Mouse (Mus musculus) heart, adult 11 months (tissue): Measurements from ENCODE around the gene Piezo1.

ENCODE experiments used
- DNase-seq: peaks from one replicate; pipeline ENCODE4 v3.0.0; 2022

The Piezo1 gene

DNA sequence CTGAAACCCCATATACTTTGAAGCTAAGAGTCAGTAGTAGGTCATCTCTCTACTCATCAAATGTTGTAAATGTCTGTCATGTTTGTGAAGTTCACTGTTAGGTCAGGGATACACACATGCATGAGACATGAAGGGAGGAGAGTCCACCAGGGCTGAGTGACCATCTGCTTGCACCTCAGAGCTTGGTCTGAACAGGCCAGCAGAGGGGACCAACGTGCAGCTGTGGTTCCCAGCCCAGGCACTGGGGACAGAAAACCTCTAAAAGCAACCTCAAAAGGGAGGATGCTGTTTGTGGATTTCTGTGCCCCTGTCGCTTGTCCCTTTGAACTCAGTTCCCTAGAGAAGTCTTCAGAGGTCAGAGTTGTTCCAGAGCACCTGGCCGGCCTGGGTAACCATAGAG lies 105.9 kb downstream of the Piezo1 start:
- no peak for DNase-seq

DNA sequence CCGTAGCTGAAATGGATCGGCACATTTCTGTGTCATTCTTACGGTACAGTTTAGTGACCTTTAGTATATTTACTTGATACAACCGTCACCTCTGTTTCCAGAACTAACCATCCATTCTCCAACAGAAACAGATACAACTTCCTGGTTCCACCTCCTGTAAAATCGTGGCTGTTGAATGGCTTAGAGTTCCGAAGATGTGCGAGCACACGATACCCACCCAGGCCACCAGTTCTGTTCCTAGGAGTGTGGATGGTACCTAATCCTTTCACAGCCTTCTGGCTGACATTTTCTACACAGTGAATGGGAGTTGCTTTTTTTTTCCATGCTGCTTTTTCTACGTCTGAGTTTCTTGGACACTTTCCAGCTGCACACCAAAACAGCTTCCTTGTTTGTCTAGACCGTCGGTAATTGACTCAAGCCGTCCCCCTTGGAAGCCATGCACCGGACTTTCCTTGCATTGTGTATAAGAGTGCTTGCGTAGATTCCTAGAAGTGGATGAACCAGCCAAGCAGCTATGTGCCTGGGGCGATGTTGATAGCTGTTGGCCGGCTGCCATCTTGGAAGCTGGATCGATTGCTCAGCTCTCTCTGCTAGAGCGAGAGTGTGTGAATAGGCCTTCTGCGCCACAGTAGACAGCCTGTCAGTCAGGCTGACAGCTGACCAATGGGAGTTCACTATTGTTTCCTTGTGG lies 106.9 kb downstream of the Piezo1 start:
- peak; percentile 99 for DNase-seq

GRCm38 (mm10) chr8:122443262-122444006 lies 107.7 kb downstream of the Piezo1 start, which contains the start of gene Mvd:
Gene Mvd, minus strand, starts transcription at chr8:122443422.
- DNase-seq: peak; percentile 100

DNA sequence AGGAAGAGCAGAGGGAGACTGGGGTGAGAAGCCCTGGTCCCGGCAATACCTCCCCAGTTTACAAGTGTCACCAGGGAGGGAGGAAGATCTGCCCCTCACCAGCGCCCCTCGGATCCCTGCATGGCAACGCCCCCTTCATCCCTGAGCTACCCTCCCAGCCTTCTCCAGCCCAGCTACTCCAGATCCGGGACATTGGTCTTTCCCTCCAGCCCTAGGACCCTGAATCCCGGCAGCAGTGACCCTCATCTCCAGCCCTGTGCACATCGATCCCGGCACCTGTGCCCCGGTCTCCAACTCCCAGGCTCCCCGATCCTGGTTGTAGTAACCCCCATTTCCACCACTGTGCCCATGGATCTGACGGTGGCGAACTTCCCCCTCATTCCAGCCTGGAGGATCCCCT lies 108.3 kb downstream of the Piezo1 start:
- DNase-seq: no peak

DNA sequence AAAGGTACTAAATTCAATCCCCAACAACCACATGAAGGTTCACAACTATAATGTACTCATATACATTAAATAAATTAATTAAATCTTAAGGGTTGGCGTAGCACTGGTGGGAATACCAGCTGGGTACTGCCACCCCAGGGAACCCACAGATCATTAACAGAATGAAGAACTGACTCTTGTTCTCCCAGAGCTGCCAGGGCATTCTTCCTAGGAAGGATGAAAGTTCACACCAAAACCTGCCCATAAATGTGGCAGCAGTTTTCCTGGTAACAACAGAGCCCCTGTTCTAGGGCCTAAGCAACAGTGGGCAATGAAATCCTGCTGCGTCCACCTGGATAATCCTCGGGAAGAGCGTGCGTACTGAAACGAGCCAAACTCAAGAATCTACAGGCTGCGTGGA lies 108.8 kb downstream of the Piezo1 start:
- no peak for DNase-seq

DNA sequence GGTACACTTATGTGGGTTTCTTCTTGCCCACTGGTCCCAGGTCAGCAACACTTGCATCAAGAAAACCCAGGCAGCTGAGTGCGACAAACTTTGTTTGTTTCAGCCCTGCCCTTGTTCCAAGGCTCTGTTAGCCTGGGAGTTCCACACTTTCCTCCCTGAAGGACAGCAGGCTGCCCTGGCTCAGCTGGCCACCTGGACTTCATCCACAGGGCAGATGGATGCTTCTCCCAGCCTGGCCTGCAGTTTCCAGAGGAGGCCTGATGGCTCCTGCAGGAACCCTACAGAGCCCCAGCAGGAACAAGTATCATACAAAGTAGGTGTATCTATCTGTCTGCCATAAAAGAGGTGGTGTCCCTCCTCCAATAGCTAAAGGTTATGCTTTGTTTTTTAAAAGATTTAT lies 109.8 kb downstream of the Piezo1 start:
- no peak for DNase-seq

DNA sequence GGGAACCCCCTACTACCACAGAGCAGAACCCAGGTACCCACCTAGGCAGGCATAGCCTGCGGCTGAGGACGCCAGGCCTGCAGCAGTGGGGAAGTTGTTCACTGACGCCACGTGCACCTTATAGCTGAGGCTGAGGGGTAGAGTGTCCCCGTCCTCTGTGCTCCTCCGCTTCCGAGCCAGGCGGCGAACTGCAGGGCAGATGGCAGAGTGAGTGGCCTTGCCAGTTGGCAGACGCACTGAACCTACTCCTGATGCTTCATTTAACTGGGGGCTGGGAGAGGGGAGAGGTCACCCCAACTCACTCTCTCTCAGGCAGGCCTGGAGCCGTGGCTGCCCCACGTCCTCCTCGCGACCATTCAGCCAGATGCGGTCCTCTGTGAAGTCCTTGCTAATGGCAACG lies 111.8 kb downstream of the Piezo1 start:
- no peak for DNase-seq

DNA sequence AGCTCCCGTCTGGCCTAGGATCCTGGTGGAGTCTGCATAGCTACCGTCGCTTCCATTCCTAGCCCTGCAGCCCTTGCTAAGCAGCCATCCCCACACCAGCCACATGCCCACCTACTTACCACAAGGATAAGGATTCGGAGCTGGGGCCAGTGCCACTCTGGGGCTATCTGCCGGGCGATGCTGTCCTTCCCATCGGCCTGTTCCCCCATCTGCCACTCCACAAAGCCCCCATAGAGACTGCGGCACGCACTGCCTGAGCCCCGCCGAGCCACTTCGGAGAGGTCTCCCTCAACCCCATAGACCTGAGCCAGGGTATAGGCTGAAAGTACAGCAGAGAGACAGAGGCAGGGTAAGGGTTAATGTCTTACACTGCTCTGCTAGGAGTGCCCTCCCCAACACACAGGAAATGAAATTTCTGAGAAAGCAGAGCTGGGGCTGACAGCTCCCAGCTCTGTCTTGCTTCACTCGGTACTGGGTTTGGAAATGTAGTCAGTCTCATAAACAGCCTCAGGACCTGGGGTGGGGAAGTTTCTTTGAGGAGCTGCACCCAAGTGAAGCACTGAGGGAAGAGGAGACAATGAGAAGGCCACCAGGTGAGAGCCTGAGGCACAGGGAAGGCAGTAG lies 113.3 kb downstream of the Piezo1 start:
- peak; percentile 91 for DNase-seq

DNA sequence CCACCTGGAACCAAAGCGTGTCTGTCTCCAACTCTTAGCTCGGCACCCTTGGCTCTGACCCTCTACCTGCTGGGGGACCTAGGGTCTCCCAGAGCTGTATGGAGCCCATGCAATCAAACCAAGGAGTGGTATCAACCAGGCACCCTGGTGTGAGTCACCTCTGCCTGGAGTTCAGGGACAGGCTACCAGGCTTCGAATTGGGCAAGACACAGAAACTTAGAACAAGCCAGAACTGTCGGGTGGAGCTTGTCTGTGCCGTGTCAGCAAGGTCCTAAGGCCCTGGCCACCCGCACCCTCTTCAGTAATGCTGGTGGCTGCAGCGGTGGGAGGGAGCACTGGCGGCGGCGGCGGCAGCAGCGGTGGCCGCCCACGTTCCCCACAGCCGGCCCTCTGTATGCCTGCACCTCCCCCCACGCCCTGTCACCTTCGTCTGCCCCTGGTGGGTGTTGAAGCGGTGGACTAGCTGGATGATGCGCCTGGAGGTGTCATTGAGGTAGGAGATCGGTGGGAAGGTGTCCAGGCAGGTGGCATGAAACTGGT lies 114.5 kb downstream of the Piezo1 start:
- no peak for DNase-seq

- no peak for DNase-seq
Observed at GRCm38 (mm10) chr8:122436146-122436545, 115.0 kb downstream of the Piezo1 start.

DNA sequence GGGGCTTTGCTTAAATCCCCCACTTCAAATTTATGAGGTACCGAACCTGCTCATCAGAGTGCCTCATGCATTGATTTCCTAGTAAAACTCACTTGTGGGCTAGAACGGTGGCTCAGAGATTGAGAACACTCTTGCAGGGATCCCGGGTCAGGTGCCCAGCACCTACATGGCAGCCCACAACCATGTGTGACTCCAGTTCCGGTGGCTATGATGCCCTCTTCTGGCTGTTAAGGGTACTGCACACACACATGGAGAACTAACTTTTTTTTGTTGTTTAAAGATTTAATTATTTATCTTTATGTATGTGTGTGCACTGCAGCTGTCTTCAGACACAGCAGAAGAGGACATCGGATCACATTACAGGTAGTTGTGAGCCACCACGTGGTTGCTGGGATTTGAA lies 115.8 kb downstream of the Piezo1 start:
- DNase-seq: no peak

DNA sequence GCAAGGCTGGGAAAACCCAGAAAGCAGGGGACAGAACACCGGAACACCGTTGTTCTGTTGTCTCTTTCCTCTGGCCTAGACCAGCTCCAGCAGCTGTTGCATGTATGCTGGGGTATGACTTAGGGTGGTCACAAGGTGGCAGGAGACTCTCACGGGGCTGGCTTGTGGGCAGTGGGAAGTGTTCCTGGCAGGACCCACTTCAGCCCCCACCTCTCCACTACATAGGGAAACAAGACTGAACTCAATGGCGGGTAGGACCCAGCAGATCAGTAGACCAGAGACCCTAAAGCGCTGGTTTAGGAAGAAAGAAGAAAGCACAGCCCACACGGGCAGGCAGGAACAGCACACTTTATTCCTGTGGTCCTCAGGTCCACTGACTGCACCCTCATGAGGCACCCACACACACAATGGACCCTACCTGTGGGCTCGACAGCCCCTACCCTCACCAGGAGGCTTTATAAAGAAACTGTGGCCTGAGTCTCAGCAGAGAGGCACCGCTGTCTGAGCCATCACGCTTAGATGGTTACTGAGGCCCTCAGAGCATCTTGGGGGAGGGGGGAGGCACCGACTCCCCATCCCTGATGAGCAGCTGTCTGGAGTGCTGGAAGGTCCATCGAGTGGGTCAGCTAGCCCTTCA lies 117.7 kb downstream of the Piezo1 start:
- DNase-seq: peak; percentile 93

DNA sequence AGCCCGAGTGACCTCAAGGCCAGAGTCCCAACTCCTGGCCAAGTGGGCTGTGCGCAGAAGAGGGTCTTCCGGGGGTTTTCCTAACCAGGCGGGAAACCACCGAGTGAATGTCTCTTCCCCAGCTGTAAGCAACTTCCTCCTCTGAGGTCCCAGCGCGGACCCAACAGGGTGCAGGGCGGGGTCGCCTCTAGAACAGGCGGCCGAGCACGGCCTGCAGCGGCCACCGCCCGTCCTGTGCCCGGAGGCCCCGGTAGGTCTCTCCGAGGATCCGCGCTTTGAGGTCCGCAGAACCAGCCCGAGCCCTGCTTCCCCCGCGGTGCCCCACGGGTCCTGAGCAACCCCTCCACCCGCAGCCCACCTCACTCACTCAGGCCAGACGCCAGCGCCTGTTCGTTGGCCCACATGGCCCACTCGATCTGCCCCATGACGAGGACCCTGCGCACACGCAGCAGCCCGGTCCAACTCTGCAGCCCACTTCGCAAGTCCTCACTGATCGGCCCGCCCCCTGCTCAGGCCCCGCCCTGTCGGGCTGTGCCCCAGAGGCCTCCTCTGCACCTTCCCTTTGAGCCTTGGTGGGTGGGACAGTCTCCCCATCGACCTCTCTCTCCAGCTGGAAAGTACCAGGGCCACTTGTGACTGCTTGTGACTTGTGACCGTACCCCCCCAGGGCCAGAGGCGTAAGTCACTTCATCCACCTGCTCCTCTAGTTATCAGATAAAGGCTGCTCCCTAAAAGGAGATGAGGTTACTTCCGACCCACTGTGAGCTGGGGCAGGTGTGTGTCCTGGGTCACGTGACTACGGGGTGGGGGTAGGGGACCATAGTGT lies 118.5 kb downstream of the Piezo1 start, which contains the start of gene Cyba:
Gene Cyba, minus strand, starts transcription at position 488 of the 826 bp plus-strand sequence.
- DNase-seq: peak; percentile 99
